Mouse (Mus musculus) spleen, postnatal 14 days (tissue): ENCODE results near the gene Ppp1r9b.

ENCODE experiments used
- DNase-seq, 2 experiments: peaks; one replicate each; pipeline ENCODE4 v3.0.0; 2021 to 2022; ENCODE audit warnings: low spot score in 2 of 2

Ppp1r9b gene

DNA sequence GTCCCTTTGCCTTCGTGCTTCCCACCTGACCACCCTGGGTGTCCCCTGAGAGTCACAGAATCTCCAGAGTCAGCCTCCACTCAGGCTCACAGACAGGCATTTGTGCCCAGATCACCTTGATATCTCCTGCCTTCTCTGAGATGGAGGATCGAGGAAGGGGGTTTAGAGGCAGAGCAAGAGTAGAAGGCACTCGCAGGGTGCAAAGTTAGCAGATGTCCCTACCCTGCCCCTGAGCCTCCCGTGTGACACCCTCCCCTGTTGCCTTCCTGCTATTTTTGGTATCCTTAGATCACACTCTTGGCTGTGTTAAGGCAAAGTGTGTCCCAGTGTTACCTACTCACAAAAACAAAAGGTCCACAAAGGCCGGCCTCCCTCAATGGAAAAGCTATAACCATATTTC is 14.6 kb upstream of the Ppp1r9b start, which contains the start of gene Sgca:
TSS of gene Sgca (minus strand) at position 129 of the 400 bp plus-strand sequence.
- DNase-seq = no peak

- no peak for DNase-seq
These were observed 12.5 kb upstream of the Ppp1r9b start for GRCm38 (mm10) chr11:94978178-94978915.

DNA sequence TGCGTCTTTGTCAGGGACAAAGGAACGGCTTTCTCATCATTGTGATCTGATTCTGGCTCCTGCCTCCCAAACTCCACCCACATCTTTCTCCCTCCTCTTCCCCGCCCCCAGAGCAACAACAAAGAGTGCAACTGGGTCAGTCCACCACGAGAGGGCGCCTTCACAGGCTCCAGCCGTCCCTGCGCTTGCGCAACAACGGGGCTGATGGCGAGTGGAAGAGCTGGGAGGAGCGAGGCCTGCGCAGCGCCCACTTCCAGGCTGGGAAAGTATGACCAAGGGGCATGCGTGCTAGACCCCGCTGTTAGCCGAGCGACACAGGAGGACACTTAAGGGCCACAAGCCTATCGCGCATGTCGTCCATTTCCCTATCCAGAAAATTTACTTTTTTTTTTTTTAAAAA is 11.9 kb upstream of the Ppp1r9b start:
- DNase-seq = peak; percentile 88 to 94

GRCm38 (mm10) chr11:94979462-94980179 is 11.2 kb upstream of the Ppp1r9b start:
- DNase-seq = no peak

GRCm38 (mm10) chr11:94985140-94985539 is 5.7 kb upstream of the Ppp1r9b start:
- no peak for DNase-seq

GRCm38 (mm10) chr11:94985822-94986221 is 5.0 kb upstream of the Ppp1r9b start:
- no peak for DNase-seq

- DNase-seq = no peak
These were observed 4.4 kb upstream of the Ppp1r9b start for GRCm38 (mm10) chr11:94986435-94986834.

- no peak for DNase-seq
These were observed 3.5 kb upstream of the Ppp1r9b start for GRCm38 (mm10) chr11:94987341-94987740.

DNA sequence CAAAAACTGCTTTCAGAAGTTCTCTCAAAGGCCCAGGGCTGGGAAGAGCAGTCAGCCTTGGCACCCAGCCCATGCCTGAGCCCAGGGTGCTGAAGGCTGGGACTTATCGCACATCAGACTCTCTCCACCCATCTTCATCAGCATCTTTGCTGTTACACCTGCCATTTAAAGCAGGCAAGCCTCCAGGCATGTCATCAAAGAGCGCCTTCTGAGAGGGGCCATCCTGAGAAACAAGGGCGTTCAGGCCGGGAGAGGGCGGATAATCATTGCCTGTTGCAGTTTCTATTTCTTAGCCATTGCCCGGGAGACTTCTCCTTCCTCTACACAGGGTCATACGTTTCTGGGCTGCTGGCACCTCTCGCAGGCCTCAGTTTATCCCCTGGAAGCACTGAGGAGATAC is 3.0 kb upstream of the Ppp1r9b start:
- DNase-seq = no peak

- DNase-seq = no peak
These were observed 1.9 kb upstream of the Ppp1r9b start for GRCm38 (mm10) chr11:94988780-94989561.

DNA sequence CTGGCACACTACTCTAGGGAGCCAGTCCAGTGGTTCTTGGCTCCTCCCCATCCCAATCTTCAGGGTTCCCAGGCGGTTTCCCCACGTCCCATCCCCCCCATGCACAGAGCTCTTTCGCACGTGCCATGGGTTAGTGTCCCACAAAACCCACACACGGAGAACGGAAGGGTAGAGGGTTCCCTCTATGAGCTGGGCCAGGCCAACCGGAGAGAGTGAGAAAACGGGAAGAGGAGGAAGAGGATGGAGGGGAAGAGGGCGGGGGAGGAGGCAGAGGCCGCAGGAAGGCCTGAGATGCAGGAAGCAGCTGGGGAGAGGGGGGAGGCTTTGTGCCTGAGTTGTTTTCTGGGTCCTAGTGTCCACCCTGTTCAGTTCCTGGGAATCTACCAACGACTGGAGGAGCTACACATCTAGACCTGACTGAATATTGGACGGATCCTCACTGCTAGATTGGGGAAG is 1.2 kb upstream of the Ppp1r9b start:
- DNase-seq = peak in 1 of 2 experiments; percentile 60

DNA sequence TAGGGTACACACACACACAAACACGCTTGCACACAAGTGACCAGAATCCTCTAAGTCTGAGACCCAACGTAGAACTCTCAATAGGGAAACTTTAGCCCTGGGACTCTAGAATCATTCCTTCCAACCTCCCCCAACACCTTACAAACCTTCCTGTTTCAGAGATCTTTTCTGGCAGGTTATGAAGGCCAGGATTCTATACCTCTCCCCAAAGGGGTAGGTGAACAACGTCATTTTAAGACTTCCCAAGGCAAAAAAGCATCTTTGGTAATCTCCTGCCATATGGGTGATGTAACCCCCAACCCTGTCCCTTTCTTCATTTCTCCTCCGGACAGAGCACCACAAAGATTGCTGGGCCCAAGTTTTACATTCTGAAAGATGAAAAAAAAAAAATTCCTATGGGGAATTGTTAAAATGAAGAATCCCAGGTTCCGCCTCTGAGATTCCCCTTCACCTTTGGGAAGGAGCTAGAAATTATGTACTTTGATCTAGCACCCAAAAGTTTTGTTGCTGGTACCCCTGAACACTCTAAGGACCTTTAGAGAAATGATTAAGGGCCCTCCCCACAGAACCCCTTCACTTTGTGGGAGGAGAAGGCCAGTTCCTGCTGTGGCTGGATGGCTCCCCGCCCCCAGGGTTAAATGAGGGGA is 610 bp upstream of the Ppp1r9b start:
- DNase-seq = no peak

DNA sequence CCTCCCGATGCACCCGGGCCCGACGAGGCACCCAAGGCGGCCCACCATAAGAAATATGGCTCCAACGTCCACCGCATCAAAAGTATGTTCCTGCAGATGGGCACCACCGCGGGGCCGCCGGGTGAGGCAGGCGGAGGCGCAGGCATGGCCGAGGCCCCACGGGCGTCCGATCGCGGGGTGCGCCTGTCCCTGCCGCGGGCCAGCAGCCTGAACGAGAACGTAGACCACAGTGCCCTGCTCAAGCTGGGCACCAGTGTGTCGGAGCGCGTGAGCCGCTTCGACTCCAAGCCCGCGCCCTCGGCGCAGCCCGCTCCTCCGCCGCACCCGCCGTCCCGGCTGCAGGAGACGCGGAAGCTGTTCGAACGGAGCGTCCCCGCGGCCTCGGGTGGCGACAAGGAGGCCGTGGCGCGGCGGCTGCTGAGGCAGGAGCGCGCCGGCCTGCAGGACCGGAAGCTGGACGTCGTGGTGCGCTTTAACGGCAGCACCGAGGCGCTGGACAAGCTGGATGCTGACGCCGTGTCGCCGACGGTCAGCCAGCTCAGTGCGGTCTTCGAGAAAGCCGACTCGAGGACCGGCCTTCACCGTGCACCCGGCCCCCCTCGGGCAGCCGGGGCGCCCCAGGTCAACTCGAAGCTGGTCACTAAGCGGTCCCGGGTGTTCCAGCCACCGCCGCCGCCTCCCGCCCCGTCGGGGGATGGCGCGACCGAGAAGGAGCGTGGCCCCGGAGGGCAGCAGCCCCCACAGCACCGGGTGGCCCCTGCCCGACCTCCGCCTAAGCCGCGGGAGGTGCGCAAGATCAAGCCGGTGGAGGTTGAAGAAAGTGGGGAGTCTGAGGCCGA is 1.0 kb downstream of the Ppp1r9b start:
- peak; percentile 49 to 60 for DNase-seq

DNA sequence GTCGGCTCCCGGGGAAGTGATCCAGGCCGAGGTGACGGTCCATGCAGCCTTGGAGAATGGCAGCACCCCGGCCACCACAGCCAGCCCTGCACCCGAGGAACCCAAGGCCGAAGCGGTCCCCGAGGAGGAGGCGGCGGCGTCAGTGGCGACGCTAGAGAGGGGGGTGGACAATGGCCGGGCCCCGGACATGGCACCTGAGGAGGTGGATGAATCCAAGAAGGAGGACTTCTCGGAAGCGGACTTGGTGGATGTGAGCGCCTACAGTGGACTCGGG is 1.6 kb downstream of the Ppp1r9b start:
- DNase-seq = no peak

DNA sequence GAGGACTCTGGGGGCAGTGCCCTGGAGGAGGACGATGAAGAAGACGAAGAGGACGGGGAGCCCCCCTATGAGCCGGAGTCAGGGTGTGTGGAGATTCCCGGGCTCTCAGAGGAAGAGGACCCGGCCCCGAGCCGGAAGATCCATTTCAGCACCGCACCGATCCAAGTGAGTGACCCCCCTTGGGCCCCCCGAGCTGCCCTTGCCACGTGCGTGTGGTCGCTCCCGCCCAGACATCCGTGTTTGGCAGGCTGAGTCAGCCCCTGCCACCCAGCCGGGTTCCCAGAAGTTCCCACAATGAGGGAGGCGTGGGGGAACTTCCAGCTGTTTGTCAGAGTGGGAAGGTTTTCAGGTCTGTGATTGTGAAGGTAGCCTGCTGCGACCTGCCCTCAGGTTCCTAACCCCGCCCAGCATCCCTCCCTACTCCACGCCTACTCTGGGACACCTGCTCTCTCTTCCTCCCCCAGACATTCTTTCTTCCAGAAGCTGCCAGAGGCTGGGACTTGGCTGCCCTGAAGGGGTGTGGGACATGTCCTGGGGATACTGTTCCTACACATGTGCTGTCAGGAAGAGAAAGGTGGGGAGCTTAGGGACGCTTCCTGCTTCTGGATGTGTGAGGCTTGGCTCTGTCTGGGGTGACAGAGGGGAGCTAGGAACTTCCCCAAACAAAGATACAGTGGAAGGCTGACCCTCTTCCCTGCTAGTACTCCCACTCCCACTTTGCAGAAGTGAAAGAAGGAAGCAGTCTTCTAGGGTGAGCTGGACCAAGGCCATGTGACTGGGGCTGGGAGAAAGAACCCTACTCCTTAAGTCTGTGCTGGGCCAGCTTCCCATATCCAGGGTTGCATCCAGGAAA is 2.1 kb downstream of the Ppp1r9b start:
- DNase-seq = no peak

GRCm38 (mm10) chr11:94994208-94994814 is 3.5 kb downstream of the Ppp1r9b start:
- DNase-seq = no peak

GRCm38 (mm10) chr11:94994947-94995772 is 4.3 kb downstream of the Ppp1r9b start:
- DNase-seq = no peak

- DNase-seq = no peak
These were observed 5.3 kb downstream of the Ppp1r9b start for GRCm38 (mm10) chr11:94996101-94996500.

- no peak for DNase-seq
These were observed 6.1 kb downstream of the Ppp1r9b start for GRCm38 (mm10) chr11:94996984-94997383.
